Mouse (Mus musculus): Measurements from ENCODE around the gene 4931440F15Rik.

DNA sequence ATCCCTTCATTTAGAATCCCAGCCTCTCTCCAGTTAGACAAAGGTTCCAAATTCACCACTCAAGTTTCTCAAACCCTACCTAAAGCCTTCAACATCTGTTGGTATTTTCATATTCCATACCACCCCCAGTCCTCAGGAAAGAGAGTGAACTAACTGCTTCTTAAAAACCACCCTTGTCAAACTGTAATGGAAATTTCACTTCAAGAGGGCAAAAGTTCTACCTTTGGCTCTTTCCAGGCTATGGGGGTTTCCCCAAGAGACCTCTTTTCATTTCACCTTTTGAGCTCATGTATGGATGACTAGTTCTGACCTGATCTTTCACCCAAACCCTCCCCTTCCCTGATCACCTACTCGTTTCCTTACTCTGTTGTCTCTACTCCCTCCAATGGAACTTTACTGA lies 25.6 kb downstream of the 4931440F15Rik start:
- TF ChIP-seq CTCF (conservative IDR thresholded peaks at IDR 0.05; ENCODE audit: insufficient read depth, insufficient read length, low read depth, low read length) (no peak), POLR2A (IDR thresholded peaks at IDR 0.05; ENCODE audit: low read depth, low read length) (no peak)

All from kidney, adult 2 months (tissue).